Mouse (Mus musculus) liver, embryonic 14.5 days (tissue): Measurements from ENCODE around the gene Gm12845. TPM values are rescaled to one million over a fixed set of nuclear protein-coding genes. Genes with fewer than 3 reads are reported as not detected.

Experiments
- ATAC-seq: fragments of 200-750 bp; cut with Nextera tagmentation; 2 replicates; pipeline ENCODE4 v1.8.0; 2017; ENCODE audit warnings: moderate number of reproducible peaks, mild to moderate bottlenecking, moderate library complexity; ENCODE audit not compliant: insufficient read depth
- DNase-seq, 3 experiments: peaks; one replicate each; pipeline ENCODE4 v3.0.0-alpha.2; 2012 to 2013; ENCODE audit warnings: low read depth in 3 of 3, low spot score in 3 of 3
- H3K27ac ChIP-seq: fragments of 300-500 bp; sonication (generic); 2 replicates; pipeline ENCODE4 v1.5.1; 2014; ENCODE audit warnings: moderate library complexity, mild to moderate bottlenecking, control low read depth, inconsistent platforms
- H3K27me3 ChIP-seq: fragments of 300-500 bp; sonication (generic); 2 replicates; pipeline ENCODE4 v1.6.1; 2014; ENCODE audit warnings: mild to moderate bottlenecking, low read length, moderate library complexity; ENCODE audit not compliant: control insufficient read depth, insufficient read depth
- H3K36me3 ChIP-seq: fragments of 300-500 bp; sonication (generic); replicated peaks from 2 replicates; pipeline ENCODE4 v1.6.1; 2014; ENCODE audit warnings: low read depth; ENCODE audit not compliant: control insufficient read depth, insufficient read depth
- H3K4me1 ChIP-seq, 2 experiments: fragments of 200-500 bp in 1 of 2; fragments of 300-500 bp in 1 of 2; sonication (generic) in 1 of 2; replicated peaks; 2 replicates each; pipeline ENCODE4 v1.6.1; 2012 to 2014; ENCODE audit warnings: antibody characterized with exemption in 1 of 2, inconsistent platforms in 1 of 2, low read length in 1 of 2; ENCODE audit not compliant: control insufficient read depth in 2 of 2, insufficient read depth in 2 of 2
- H3K4me2 ChIP-seq: fragments of 300-500 bp; sonication (generic); 2 replicates; pipeline ENCODE4 v1.6.1; 2014; ENCODE audit warnings: low read depth, mild to moderate bottlenecking, control low read depth, moderate library complexity
- H3K4me3 ChIP-seq, 2 experiments: fragments of 200-500 bp in 1 of 2; fragments of 300-500 bp in 1 of 2; sonication (generic) in 1 of 2; 2 replicates each; pipeline ENCODE4 v1.5.1; 2012 to 2014; ENCODE audit warnings: low read depth in 2 of 2, low read length in 2 of 2, mild to moderate bottlenecking in 2 of 2, control low read depth in 1 of 2, inconsistent platforms in 1 of 2, moderate library complexity in 1 of 2; ENCODE audit not compliant: insufficient read depth in 1 of 2
- H3K9ac ChIP-seq: fragments of 300-500 bp; sonication (generic); replicated peaks from 2 replicates; pipeline ENCODE4 v1.6.1; 2014; ENCODE audit warnings: mild to moderate bottlenecking, control low read depth, moderate library complexity
- H3K9me3 ChIP-seq: fragments of 300-500 bp; sonication (generic); 2 replicates; pipeline ENCODE4 v1.6.1; 2016; ENCODE audit warnings: low read length, mixed read lengths; ENCODE audit not compliant: control insufficient read depth
- CTCF ChIP-seq: IDR thresholded peaks from 2 replicates; pipeline ENCODE4 v1.5.1; 2016; ENCODE audit warnings: antibody characterized with exemption, low read depth, control low read depth
- EP300 ChIP-seq: IDR thresholded peaks from 2 replicates; pipeline ENCODE4 v1.6.1; 2016; ENCODE audit warnings: antibody characterized with exemption, low read depth
- WGBS: fragments of 180-500 bp; shearing (Covaris S2); extraction: QIAGEN DNeasy Blood & Tissue Kit; methylation state at CpG from one replicate; pipeline ENCODE4 v1.1.7; 2014; ENCODE audit not compliant: insufficient replicate concordance; 5-methylcytosine and 5-hydroxymethylcytosine counted together
- polyA plus RNA-seq, 2 experiments: library from polyadenylated mRNA; depleted of rRNA in 1 of 2; stranded (reverse) in 1 of 2; unstranded in 1 of 2; fragments of >200 nt; fragmentation: Nextera tagmentation in 1 of 2; extraction: Ambion mirVana in 1 of 2; gene quantifications; 2 replicates each; pipeline versions ENCODE4 v1.2.1 to v1.2.3; 2012 to 2014

Gm12845 gene
- polyA plus RNA-seq (2012; rRNA removed) (not detected in 2 replicates), polyA plus RNA-seq (2014; fragmentation: Nextera tagmentation; extraction: Ambion mirVana) (not detected in 2 replicates)

DNA sequence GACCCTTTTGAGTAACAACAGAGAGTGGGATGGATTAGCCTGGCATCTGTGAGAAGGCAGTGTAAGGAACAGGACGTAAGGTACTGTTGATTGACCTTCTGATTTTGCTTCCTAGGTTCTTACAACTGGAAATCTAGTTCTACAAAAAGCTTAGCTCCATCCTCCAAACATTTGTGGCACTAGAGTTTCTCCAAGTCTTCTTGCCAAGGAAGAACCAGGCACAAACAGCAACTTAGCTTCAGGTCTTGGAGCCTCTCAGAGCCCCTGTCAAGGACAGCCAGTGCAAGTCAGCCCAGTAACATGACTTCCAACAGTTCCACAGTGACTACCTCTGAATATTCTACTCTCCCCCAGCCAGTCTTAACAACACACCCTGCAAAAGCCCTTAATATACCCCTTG, at the start of gene Gm12845:
TSS of gene Gm12845 (plus strand) at position 301 of the 400 bp plus-strand sequence.
- H3K4me1 ChIP-seq, result no peaks in the 10 kb centered on the region
- no peak within 1 kb of the TSS for H3K4me3 ChIP-seq
- H3K4me2 ChIP-seq, result no peak within 1 kb of the TSS
- WGBS, result 57% methylated on average over 1 of the region's 1 CpGs
- no peak within 1 kb of the TSS for H3K27ac ChIP-seq
- DNase-seq, result no peak
- no peaks in the 10 kb centered on the region for H3K27me3 ChIP-seq
- H3K36me3 ChIP-seq, result no peaks in the 10 kb centered on the region
- no peak for ATAC-seq
- no peaks in the 10 kb centered on the region for H3K9me3 ChIP-seq
- TF ChIP-seq CTCF (no peak), EP300 (no peak)
- no peak within 1 kb of the TSS for H3K9ac ChIP-seq

DNA sequence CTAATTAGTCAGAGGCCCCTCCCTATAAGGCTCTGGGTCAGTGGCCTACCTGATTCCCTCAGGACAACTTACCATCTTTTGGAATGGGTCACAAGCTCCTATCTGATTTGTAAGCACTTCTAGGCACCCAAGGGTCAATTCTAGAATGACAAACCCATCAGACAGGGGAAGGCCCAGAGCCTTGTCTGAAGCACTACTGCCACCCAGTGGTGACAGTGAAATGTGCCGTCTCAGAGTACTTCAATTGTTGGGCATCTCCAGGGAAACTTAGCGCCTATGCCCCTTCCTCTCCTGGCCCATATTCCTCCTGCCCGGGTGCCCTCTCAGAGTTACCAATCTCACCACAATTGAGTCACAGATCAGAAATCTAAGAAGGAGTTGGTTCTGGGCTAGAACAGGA, 47.3 kb upstream of the Gm12845 start:
- Histone ChIP-seq H3K9me3 (no peaks in the 10 kb centered on the region), H3K4me3 (no peak overlapping the region), H3K9ac (no peak overlapping the region), H3K27ac (no peak overlapping the region), H3K4me1 (peaks cover 0 to 3% of the 10 kb centered on the region in 2 experiments; a peak in 2 of 4 replicates), H3K27me3 (no peaks in the 10 kb centered on the region), H3K4me2 (no peak overlapping the region), H3K36me3 (peaks cover 19% of the 10 kb centered on the region)
- TF ChIP-seq EP300, result no peak
- peak; percentile 91 for TF ChIP-seq CTCF
- ATAC-seq, result no peak
- DNase-seq, result peak; percentile 40 to 53 (median 51)
- WGBS, result 16% methylated on average over 3 of the region's 3 CpGs

GRCm38 (mm10) chr4:117680963-117681362, 43.2 kb upstream of the Gm12845 start:
- no peak for DNase-seq
- Histone ChIP-seq H3K9ac (peak overlapping the region; percentile 68), H3K27me3 (no peaks in the 10 kb centered on the region), H3K9me3 (no peaks in the 10 kb centered on the region), H3K4me3 (peak overlapping the region; percentile 85 to 89; a peak in 3 of 4 replicates), H3K27ac (no peak overlapping the region), H3K4me1 (peaks cover 0 to 3% of the 10 kb centered on the region in 2 experiments; a peak in 2 of 4 replicates), H3K4me2 (peak overlapping the region; percentile 83), H3K36me3 (peaks cover 4% of the 10 kb centered on the region)
- TF ChIP-seq EP300 (no peak), CTCF (0 out of 2 replicates have a peak, but pooled peaks have one; percentile 39)
- WGBS, result 69% methylated on average over 6 of the region's 6 CpGs
- ATAC-seq, result no peak

DNA sequence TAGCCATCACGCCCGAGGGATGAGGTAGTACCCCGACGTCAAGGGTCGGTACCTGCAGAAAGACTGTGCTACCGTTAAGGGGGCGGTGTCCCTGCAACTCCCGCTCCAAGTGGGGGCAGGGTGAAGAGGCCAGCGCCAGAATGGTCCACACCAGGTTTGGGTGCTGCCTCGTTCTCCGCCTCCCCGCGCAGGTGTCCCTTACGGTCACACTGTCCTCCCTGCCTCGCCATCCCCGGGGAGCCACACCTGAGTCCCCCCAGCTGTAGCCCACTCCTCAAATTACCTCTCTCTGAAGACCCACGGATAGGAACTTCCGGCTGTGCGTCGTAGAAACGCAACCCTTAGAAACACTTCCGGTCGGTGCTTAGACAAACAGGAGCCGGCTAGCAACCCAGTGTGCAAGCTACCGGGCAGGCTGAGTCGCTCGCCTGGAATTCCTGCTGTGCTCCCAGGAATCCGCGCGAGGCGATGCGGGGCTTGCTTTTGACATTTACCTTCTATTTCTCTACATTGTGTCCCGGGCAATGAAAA, 42.2 kb upstream of the Gm12845 start, which contains the start of gene Dmap1:
TSS of gene Dmap1 (minus strand) at position 343 of the 531 bp plus-strand sequence.
- Histone ChIP-seq H3K4me3 (peak within 1 kb of the TSS; percentile 85 to 89), H3K27ac (peak within 1 kb of the TSS; percentile 3), H3K27me3 (no peaks in the 10 kb centered on the region), H3K36me3 (peaks cover 4% of the 10 kb centered on the region), H3K4me2 (peak within 1 kb of the TSS; percentile 83), H3K4me1 (peaks cover 0 to 3% of the 10 kb centered on the region in 2 experiments; a peak in 2 of 4 replicates), H3K9me3 (no peaks in the 10 kb centered on the region), H3K9ac (peak within 1 kb of the TSS; percentile 68)
- TF ChIP-seq CTCF (0 out of 2 replicates have a peak, but pooled peaks have one; percentile 2), EP300 (no peak)
- under 1% methylated on average over 33 of the region's 33 CpGs for WGBS
- peak; percentile 68 to 75 (median 72) for DNase-seq
- peak; percentile 84 for ATAC-seq

DNA sequence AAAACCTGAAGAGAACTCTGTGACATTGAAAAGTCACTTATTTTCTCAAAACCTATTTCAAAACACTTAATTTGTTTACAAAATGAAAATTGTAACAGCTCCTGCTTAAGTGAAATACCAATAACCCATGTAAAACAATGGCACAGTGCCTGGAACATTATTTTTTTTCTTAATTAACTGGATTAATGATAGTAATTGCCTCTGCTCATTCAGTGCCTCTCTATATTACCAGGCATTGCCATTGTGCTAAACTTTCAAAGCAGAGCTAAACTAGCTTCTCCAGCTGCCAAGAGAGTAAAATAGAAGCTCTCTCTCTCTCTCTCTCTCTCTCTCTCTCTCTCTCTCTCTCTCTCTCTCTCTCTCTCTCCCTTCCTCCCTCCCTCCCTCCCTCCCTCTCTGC, 41.7 kb upstream of the Gm12845 start:
- Histone ChIP-seq H3K4me3 (peak overlapping the region; percentile 85 to 89), H3K27me3 (no peaks in the 10 kb centered on the region), H3K4me1 (peaks cover 0 to 3% of the 10 kb centered on the region in 2 experiments; a peak in 2 of 4 replicates), H3K27ac (peak overlapping the region; percentile 3; the same call in 1 of the 2 replicates), H3K36me3 (peaks cover 3% of the 10 kb centered on the region), H3K9me3 (no peaks in the 10 kb centered on the region), H3K9ac (peak overlapping the region; percentile 68), H3K4me2 (peak overlapping the region; percentile 83)
- TF ChIP-seq CTCF (no peak), EP300 (no peak)
- ATAC-seq (no peak), DNase-seq (no peak)
